Mouse (Mus musculus): ENCODE data around the gene Irf2bp1. TPM values are rescaled to one million over a fixed set of nuclear protein-coding genes. Genes with fewer than 3 reads are reported as not detected.
A peak's percentile ranks its signal among the peaks of the same experiment; 100 is the strongest.

Irf2bp1 gene
- total RNA-seq (2015; ENCODE audit: low replicate concordance) (4.6 and 6.1 TPM in 2 replicates), total RNA-seq (2017; ENCODE audit: low replicate concordance) (3.3 and 6.5 TPM in 2 replicates)

- ATAC-seq (replicated peaks; ENCODE audit: low FRiP score, poor library complexity, severe bottlenecking): peak; percentile 74
Measured at GRCm38 (mm10) chr7:19003902-19004630, at the start of gene Irf2bp1. Gene Irf2bp1 (plus strand): TSS chr7:19004044.

- ATAC-seq (replicated peaks; ENCODE audit: low FRiP score, poor library complexity, severe bottlenecking): no peak
Measured at GRCm38 (mm10) chr7:18957569-18958383, 46.1 kb upstream of the Irf2bp1 start.

- no peak for ATAC-seq (replicated peaks; ENCODE audit: low FRiP score, poor library complexity, severe bottlenecking)
Measured at GRCm38 (mm10) chr7:18958384-18958766, 45.5 kb upstream of the Irf2bp1 start.

- no peak for ATAC-seq (replicated peaks; ENCODE audit: low FRiP score, poor library complexity, severe bottlenecking)
Measured at GRCm38 (mm10) chr7:18959446-18959845, 44.4 kb upstream of the Irf2bp1 start.

DNA sequence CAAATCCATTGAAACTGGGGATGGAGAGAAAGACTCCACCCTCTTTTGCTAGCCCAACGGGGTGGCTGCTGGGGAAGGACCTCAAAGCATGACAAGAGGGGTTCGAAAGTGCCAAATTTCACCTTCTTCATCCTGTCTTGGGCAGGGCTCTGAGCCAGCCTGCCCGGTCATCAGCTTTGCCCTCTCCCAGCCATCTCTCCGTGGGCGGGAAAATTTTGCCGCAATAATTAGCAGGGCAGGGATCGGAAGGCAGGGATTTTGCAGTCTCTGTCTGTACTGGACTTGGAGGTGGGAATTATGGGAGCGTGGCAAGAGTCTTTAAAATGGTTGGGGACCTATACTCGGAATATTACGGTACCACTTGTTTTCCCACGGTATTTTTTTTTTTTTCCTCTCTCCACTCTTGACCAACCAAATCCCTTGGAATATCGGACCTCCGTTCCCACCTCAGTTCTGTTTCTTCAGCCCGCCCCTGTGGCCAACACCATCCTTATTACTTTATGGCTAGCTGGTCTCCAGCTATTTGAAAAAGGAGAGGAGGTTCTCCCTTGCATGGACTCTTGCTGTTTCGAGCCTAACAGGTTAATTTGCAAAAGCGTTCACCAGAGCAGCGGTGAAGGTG is 41.6 kb upstream of the Irf2bp1 start:
- no peak for ATAC-seq (replicated peaks; ENCODE audit: low FRiP score, poor library complexity, severe bottlenecking)

GRCm38 (mm10) chr7:18962795-18963194 is 41.0 kb upstream of the Irf2bp1 start:
- no peak for ATAC-seq (replicated peaks; ENCODE audit: low FRiP score, poor library complexity, severe bottlenecking)

- ATAC-seq (replicated peaks; ENCODE audit: low FRiP score, poor library complexity, severe bottlenecking): no peak
Measured at GRCm38 (mm10) chr7:18963294-18963843, 40.5 kb upstream of the Irf2bp1 start.

DNA sequence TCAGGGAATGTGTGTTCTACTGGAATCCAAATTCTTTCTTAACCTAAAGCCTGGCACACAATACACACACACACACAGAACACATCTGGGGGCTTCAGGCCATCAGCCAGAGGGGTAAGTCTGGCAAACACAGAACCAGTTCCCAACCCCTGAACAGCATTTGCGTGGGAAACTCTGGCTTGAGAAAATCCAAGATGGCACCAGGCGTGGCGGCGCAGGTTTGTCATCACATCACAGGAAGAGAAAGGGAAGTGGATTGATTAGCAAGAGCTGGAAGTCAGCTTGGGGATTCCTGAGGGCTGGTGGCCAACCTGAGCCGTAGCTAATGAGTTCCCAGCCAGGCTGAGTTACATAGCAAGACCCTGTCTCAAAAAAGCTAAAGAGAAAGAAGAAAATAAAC is 38.5 kb upstream of the Irf2bp1 start:
- no peak for ATAC-seq (replicated peaks; ENCODE audit: low FRiP score, poor library complexity, severe bottlenecking)

GRCm38 (mm10) chr7:18967603-18968002 is 36.2 kb upstream of the Irf2bp1 start:
- no peak for ATAC-seq (replicated peaks; ENCODE audit: low FRiP score, poor library complexity, severe bottlenecking)

GRCm38 (mm10) chr7:18970956-18971355 is 32.9 kb upstream of the Irf2bp1 start:
- ATAC-seq (replicated peaks; ENCODE audit: low FRiP score, poor library complexity, severe bottlenecking): no peak

DNA sequence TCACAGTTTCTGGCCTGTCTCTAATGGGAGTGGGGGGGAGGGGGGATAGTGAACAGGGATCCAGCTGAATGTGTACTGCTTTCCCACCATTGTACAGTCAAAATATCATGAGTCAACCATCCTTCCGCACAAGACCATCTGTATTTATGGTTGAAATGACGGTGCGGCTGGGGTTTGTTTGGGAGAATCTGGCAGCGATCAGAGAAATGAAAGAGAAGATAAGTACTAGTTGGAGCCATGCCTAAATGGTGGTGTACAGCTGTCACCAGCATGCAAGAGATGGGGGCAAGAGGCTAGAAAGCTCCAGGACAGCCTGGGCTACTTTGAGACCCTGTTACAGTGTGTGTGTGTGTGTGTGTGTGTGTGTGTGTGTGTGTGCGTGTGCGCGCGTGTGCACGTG is 25.5 kb upstream of the Irf2bp1 start:
- no peak for ATAC-seq (replicated peaks; ENCODE audit: low FRiP score, poor library complexity, severe bottlenecking)

- ATAC-seq (replicated peaks; ENCODE audit: low FRiP score, poor library complexity, severe bottlenecking): peak; percentile 70
Measured at GRCm38 (mm10) chr7:18986503-18986902, 17.3 kb upstream of the Irf2bp1 start.

DNA sequence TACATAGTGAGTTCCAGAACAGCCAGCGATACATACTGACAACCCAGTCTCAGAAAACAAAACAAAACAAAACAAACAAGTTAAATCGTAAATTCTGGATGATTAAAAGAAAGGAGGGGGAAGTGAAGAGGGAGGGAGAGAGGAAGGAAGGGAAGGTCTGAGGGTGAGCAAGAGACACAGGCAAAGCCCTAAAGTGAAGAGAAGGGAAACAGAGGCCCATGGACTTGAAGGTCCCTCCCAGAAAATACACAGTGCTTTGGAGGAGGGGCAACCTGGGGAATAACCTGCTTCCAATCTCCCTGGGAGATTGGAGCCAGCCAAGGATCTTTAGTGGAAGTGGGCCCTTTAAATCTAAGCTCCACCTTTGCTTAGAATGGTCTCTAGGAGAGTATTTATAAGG is 16.7 kb upstream of the Irf2bp1 start, which contains the start of gene Nanos2:
Gene Nanos2, plus strand, starts transcription at position 301 of the 400 bp plus-strand sequence.
- ATAC-seq (replicated peaks; ENCODE audit: low FRiP score, poor library complexity, severe bottlenecking): no peak

DNA sequence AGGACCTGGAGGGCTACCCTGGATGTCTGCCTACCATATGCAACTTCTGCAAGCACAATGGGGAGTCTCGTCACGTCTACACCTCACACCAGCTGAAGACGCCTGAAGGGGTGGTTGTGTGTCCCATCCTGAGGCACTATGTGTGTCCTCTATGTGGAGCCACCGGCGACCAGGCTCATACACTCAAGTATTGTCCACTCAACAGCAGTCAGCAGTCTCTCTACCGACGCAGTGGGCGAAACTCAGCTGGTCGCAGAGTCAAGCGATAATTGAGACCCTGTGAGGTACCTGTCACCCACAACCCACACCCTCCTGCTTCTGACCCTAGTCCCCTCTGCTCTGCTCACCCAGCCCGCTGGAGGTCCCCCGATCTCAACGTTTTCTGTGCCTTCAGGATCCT is 16.1 kb upstream of the Irf2bp1 start:
- ATAC-seq (replicated peaks; ENCODE audit: low FRiP score, poor library complexity, severe bottlenecking): no peak

- ATAC-seq (replicated peaks; ENCODE audit: low FRiP score, poor library complexity, severe bottlenecking): no peak
Measured at GRCm38 (mm10) chr7:18988780-18989179, 15.1 kb upstream of the Irf2bp1 start.

DNA sequence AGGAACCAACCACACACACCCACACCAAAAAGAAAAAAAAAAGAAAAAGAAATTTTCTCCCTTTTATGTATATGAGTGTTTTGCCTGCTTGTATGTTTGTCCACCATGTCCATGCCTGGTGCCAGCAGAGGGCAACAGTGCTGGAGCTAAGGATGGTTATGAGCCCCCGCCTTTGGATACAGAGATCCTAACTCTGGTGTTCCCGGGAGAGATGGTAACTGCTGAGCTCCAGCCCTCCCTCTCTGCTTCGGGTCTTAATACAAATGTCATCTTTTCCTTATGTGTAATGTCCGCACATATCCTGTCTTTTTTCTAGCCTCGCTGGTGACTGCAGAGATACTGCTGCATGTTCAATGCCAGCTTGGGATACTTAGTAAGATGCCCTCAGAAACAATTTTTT is 13.8 kb upstream of the Irf2bp1 start:
- no peak for ATAC-seq (replicated peaks; ENCODE audit: low FRiP score, poor library complexity, severe bottlenecking)

DNA sequence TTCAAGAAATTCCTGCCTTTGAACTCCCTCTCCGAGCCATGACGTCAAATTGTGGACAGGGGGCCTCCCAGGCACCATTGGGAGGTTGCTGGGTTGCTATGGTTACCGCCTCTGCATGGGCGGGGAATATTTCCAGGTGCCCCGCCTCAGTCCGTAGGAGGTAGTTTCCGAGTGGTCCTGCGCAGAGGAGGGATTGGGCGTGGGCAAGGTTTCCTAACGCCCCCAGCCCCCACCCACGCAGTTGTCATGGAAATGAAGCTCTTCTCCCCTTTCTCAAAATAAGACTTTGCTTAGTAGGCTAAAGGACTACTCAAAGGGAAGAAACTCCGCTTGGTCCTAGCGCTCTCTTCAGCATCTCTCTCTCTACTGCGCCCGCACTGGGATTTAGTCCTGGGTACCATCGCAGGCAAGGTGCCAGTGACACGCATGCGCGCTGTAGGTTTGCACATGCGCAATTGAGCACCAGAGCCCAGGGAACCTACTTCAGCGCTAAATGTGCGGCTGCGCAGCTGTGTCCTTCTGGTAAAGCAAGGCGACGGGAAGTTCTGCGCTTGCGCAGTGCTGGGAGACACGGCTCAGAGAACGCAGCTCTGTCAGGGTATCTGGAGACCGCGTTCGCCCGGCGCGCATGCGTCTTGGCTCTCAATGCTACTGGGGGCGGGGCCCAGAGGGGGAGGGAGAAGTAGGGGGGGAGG is 13.1 kb upstream of the Irf2bp1 start, which contains the start of gene Mypop:
Gene Mypop, plus strand, starts transcription at position 645 of the 695 bp plus-strand sequence.
- ATAC-seq (replicated peaks; ENCODE audit: low FRiP score, poor library complexity, severe bottlenecking): peak; percentile 83

DNA sequence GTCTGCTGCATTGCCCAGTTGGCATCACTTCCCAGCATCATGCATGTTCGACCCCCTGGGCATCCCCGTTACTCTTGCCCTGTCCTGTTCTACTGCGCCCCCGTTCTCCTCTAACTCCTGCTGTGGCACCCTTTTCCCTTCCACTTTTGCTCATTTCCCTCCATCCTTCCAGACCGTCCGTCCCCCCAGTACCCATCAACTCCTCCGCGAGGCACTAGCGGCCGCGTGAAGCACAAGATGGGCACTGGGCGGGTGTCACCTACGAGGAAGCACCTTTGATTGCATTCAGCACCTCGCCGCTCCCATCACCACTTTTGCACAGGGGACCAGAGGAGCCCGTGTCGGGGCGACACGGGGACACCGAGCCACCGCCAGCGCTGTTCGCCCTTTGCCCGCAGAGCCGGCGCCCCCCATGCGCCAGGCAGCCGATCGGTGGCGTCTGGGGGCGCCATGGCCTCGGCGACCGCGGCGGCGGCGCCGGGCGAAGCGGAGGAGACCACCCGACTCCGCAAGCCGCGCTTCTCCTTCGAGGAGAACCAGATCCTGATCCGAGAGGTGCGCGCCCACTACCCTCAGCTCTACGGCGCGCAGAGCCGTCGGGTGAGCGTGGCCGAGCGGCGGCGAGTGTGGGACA is 12.1 kb upstream of the Irf2bp1 start:
- ATAC-seq (replicated peaks; ENCODE audit: low FRiP score, poor library complexity, severe bottlenecking): no peak

DNA sequence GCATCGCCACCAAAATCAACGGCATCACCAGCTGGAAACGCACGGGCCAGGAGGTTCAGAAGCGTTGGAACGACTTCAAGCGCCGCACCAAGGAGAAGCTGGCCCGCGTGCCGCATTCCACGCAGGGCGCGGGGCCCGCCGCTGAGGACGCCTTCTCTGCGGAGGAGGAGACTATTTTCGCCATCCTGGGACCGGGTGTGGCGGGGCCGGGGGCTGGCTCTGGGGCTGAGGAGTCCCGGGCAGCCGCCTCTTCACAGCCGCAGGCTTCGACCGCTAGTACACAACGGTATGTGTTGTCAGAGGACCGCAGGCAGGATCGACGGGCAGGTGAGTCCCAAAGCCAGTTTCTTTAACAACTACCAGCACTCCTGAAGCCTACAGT is 11.6 kb upstream of the Irf2bp1 start:
- no peak for ATAC-seq (replicated peaks; ENCODE audit: low FRiP score, poor library complexity, severe bottlenecking)
